Mouse (Mus musculus): Measurements from ENCODE around the gene Trmt13.
"Not testable (repeated sequence)": the region's sequence is repeated elsewhere in the genome, so short reads cannot be mapped to it uniquely, and the experiment has no call there.

The Trmt13 gene

DNA sequence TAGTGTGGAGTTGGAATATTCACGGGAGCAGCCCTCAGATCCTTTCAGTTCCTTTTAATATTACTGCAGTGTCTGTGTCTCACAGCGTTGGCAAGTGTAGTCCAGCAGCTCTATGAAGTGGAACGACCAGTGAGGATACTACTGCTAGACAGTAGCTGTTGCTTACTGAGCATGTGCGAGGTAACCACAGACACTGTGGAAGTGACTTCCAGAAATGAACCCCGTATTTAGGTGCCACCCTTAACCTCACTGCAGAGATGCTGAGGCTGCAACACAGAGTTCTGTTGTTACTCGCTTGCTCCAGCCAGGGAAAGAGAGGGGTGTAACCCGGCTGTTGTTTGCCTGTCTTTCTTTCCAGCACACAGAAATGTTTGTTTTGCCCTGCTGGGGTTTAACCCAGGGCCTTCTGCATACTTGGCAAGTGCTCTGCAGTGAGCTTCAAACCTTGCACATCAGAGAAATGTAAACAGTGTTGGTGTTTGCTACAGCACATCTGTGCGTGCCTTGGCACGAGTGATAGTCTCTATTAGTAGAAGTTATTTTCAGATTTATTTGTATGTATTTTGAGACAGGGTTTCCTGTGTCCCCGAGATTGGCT is at the start of gene Trmt13:
Trmt13 (minus strand) TSS at position 293 of the 598 bp plus-strand sequence.
- no peak for DNase-seq

DNA sequence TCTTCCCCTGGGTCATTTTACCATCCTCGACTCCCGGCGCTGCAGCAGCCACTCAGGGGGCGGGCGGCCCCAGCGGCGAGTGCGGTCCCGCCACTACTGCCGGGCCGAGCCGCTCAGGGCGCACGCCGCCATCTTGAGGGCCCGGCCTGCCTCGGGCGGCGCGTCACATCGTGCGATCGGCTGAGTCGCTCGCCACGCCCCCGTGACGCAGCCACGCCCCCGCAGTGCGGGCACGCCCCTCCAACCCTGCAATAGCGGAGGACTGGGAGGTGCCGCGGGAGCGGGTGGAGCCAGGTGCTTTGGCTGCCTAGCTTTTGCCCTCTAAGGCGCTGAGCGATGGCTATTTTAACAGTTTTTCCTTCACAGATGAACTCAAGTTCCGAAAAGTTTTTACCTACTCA is 48.1 kb upstream of the Trmt13 start, which contains the start of gene Mfsd14a:
Mfsd14a (minus strand) TSS at position 215 of the 401 bp plus-strand sequence.
- peak; percentile 100 for DNase-seq

DNA sequence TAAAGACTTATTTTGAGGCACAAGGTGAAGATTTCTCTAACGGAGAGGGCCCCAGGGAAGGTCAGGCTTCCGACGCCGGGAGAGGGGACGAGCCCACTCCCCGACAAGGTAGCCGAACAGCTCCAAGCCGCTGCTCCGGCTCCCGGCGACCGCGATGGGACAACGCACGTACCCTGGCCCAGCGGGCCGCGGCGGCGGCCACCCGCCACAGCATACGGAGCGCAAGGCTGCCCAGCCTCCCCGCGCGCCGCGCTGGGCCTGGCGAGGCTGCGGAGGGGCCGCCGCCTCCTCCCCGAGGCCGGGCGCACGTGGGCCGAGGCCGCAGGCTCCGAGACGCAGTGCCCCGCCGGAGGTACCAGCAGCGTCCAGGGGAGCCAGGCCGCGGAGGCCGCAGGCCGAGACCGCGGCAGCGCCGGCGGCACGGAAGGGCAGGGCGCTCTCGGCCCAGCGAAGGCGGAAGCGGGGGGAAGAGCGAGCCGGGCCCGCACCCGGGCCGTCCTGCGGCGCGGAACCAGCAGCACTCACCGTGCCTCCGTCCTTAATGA is 47.6 kb upstream of the Trmt13 start:
- no peak for DNase-seq

DNA sequence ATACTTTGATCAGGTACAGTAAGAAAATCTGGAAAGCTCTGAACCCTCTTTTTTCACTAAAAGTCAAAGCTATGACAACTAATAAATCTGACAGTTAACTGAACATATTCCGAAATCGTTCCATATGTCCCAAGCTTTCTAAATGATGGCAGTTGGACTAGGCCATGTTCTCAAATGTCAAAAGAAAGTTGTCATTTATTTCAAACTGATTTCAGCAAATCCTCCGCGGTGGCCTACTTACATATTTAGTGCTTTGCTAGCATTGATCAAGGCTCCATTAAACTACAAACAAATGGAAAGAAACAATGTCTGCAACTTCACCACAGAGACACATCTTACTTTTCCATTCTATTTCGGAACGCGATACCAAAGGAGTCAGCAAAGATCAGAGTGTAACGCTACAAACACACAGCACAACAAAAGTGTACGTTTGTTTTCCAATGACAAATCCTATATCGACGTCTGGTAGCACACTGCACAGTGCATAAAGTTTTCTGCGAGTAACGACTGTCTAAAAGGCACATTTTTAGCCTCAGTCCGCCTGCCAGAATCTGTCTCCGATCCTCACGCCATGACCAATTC is 47.0 kb upstream of the Trmt13 start:
- no peak for DNase-seq

DNA sequence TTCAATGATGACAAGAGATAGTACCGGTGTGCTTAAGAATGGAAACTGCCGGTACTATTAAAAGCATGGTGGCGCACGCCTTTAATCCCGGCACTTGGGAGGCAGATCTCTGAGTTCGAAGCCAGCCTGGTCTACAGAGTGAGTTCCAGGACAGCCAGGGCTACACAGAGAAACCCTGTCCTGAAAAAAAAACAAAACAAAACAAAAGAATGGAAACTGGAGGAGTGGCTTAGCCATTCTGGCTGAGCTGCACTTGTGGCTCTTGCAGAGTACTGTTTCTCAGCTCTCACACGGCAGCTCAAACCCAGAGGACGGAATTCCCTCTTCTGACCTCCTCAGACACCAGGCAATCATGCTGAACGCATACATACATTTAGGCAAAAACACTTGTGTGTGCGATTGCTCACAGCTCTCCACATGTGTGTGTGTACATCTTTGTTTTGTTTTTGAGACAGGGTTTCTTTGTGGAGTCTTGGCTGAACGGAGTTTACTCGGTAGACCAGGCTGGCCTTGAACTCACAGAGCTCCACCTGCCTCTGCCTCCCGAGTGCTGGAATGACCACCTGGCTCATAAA is 45.6 kb upstream of the Trmt13 start:
- no peak for DNase-seq

DNA sequence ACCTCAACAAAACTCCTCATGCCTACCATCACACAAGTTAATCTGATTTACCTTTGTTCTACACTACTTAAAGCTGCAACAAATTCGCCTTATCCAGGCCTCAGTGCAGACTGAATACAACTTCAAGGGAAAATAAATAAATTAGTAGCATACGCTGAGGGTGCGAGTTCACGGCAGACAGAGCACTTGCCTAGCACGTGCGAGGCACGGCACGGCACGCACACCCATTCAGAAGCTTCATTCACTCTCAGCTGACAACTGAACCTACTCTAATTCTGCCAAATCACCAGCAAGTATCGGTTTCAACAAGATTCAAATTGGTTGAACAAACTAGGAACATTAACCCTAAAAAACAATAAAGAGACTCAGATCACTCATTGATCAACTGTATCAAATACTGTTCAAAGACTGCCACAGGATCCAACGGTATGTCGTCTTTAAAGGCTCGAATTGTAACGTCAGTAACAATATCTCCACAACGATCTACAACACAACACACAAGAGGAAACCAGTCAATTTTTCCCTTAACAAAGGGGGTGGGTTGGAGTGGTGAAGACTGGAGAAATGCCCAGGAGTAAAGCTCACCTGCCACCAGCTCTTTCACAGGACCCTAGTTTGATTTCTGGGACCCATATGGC is 44.7 kb upstream of the Trmt13 start:
- DNase-seq, result no peak

DNA sequence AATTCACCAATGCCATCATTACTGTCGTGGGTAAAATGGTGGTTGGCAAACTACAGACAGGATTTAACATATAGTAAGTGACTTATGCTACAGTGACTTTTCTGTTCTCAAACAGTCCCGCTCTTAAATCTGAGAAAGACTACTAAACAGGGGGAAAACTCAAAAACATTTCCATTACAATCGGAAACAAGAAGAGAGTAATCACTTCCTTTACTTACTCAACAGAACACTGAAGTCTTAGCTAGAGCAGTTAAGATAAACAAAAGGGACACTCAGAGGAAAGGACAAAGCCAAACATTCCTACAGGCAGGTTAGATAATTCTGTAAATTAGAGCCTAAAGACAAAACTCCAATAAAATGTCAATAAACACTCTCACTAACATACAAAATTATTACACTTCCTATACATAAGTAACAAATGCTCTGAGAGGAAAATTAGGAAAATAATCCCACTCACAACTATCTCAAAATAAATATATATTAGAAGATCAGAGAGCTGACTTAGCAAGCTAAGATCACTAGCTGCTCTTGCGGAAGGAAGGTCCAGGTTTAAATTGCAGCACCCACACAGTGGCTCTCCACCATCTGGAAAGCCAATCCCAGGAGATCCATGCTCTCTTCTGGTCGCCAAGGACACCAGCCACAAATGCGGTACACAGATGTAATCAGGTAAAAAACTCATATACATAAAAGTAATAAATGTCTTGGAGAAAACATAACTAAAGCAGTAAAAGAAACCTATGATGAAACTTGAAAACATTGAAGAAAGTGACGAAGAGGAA is 42.0 kb upstream of the Trmt13 start:
- no peak for DNase-seq

DNA sequence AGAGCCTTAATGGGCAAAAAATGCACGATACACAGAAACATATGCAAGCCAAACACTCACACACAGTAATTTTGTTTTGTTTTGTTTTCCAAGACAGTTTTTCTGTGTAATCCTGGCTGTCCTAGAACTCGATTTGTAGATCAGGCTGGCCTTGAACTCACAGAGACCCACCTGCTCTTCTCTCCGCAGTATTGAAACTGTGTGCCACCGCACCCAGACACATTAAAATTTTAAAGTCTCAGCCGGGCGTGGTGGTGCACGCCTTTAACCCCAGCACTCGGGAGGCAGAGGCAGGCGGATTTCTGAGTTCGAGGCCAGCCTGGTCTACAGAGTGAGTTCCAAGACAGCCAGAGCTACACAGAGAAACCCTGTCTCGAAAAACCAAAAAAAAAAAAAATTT is 39.7 kb upstream of the Trmt13 start:
- not testable (repeated sequence) for DNase-seq

DNA sequence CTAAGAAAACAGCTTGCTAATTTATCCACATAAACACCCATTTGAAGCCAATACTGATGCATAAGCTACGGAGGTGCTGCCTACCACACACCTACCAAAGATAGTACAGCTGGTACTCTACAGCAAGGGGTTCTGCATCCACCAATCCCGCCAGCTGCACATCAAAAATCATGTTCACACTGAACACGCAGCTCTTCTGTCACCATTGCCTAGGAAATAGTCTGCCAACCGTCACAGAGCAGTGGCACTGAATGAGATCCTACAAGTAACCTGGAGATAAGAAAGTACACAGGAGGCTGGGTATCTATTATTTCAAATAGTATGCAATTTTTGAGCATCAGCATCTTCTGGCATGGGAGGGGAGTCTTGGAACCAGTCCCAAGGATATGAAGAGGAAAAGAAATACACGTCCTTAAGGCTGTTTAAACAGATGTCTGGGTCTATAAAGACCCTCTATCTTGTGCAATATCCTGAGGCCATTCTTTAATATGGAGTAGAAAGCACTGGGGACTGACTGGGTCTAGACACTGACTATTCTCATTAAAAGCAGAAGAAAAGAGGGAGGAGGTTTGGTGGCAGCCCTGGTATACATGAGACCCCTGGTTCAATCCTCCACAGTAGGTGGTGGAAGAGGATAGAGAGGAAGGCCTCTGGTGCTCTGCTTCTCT is 39.0 kb upstream of the Trmt13 start:
- no peak for DNase-seq

DNA sequence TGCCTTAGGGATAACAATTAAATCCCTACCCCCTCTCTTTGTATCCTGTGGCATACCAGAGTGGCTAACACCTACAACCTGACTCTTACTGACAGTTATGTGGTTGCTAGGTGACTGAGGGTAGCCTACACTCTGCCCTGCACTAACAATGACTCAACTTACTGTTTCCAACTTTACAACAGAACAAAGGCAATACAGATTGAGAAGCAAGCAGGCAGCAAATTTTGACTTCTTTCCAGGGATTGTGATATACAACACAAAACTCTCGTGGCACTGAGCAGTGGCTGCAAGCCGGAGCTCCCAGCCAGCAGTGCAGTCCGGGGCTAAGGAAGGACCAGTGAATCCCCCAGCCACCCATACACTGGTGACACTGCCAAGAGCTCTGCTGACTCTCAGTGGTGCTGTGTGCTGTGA is 37.7 kb upstream of the Trmt13 start:
- DNase-seq, result no peak

DNA sequence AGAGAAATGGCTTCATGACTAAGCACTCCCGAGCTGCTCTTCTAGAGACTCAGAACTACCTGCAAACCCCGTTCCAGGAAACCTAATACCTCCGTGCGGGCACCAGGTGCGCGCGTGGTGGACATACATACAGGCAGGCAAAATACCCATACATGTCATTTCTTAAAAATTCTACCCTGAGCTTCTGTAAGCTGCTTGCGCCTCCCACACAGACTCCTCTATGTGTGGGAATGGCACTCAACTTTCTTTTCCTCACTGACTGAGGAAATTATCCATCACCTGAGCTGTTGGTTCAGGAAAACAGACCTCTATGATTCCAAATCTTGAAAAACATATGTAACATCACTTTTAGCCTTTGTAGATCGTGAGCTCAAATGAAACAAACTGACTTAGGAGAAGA is 36.3 kb upstream of the Trmt13 start:
- no peak for DNase-seq

DNA sequence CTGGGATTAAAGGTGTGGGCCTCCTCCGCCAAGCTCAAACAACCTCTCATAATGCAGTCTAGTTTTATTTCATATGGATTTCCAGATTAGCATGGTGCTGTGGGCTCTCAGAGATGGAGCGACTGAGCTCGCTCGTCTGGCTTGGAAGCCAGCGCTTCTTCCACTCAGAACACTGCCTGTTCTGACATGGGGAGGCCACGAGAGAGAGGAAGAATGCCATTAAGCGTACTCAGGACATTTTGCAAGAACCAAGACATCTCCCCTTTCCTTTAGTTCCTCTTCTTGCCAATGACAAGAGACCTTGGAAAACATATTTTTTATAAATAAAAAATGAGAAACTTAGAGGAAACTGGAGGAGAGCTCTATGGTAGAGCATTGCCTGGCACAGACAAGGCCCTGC is 34.4 kb upstream of the Trmt13 start:
- DNase-seq, result no peak

DNA sequence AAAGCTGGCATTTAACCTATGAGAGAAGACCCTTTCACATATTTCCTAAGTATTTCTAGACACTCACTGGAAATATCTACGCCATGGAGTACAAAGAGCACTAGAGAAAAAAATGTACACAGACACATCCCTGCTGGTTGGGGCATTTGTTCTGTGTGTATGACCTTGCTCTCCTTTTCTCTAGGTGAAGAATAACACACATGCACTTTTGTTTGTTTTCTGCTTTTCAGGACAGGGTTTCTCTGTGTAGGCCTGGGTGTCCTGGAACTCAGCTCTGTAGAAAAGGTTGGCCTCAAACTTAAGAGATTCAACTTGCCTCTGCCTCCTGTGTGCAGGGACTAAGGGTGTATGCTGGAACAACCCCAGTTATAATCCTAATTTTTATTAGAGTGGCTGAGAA is 32.0 kb upstream of the Trmt13 start:
- DNase-seq, result no peak

DNA sequence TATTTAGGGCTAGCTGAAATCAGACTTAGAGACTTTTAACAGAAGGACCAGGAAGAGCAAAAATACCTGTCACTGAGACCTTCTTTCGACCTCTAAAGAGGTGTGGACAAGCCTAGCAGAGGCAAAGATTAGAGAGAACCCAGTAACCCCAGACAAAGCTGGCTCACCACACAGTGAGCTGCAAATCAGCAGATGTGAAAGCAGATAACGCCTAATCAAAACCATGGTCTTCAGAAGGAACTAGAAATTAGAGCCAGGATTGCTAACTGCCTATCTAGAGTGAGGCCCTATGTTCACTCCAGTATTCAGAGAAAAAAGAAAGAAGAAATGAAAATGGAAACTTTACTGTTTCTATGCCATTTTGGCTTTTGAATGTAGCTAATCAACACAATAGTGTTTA is 28.0 kb upstream of the Trmt13 start:
- DNase-seq, result no peak

DNA sequence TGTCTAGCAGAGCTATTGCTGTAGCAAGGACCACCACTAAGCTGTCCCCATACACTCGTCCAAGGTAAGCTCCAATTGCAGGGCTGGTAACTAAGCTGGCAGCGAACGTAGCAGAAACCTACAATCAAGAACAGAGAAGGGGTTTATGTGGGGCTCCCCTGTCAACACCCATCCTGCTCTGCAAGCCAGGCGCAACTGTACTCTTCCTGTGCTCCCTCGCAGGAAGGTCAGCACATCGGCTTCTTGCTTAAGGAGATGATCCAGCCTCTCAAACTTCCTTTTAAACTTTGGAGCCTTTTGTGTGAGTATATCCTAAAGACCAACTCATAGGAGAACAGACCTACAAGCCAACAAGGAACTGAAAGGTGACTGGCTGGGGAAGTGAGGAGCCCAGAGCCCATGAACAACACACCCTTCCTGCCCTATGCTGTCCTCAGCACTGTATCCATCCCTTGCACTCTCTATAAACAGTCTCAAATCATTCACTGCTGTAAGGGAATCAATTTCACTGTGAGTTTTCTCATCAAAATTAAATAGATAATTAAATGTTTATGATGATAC is 27.5 kb upstream of the Trmt13 start:
- no peak for DNase-seq

DNA sequence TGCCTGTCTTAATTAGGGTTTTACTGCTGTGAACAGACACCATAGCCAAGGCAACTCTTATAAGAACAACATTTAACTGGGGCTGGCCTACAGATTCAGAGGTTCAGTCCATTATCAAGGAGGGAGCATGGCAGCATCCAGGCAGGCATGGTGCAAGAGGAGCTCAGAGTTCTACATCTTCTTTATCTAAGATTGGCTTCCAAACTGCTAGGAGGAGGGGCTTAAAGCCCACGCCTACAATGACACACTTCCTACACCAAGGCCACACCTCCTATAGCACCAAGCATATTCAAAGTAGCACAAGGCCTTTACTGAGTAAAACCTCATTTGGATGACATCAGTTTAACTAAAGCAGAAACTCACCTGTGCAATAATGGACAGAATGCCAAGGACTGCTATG is 25.6 kb upstream of the Trmt13 start:
- DNase-seq, result no peak

DNA sequence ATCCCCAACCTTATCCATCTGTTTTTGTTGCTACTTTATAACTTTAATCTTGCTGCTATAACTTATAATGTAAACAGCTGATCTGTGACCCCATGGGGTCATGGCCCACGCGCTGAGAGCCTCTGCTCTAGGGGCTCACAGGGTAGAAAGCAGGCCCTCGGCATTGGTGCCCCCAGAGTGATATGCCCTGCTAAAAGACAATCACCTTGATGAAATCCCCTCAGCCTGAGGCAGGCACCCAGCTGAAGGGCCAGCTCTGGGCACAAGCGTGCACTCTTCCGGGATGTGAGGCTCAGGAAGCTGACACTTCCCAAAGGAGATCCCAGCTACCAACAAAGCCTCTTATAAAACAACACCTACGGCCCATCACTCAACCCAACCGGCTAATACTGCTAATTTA is 24.2 kb upstream of the Trmt13 start:
- DNase-seq, result no peak

DNA sequence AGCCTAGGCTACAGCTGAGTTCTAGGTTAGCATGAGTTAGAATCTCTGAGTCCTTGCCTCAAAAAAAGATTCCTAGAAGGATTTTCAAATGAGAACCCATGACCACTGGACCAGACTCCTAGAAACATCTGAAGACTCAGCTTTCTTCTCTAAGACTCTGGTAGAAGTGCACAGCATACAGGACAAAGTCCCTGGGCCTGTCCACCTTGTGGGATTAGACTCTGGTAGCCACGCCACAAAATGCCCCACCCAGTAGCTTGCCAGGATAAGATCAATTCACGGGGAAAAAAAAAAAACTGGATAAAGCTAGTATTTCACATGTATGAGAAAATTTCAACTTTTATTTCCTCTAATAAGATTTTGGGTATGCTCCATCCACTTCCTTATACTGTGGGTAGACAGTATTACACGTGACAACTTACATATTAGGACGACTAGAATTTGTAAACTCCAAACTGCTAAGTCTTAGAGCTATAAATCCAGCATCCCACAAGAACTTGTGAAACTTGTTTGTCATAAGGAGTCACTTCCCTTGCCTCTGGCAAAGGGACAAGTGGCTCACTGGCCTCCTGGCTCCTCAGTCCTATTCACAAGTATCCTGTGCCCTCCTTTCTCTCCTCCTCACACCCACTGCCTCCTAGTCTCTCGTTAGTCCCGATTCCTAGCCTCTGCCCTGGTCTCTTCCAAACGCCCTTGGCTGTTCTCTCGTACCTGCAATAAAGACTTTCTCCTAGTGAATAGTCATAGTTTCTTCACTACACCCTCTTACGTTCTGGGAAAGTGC is 23.5 kb upstream of the Trmt13 start:
- no peak for DNase-seq

DNA sequence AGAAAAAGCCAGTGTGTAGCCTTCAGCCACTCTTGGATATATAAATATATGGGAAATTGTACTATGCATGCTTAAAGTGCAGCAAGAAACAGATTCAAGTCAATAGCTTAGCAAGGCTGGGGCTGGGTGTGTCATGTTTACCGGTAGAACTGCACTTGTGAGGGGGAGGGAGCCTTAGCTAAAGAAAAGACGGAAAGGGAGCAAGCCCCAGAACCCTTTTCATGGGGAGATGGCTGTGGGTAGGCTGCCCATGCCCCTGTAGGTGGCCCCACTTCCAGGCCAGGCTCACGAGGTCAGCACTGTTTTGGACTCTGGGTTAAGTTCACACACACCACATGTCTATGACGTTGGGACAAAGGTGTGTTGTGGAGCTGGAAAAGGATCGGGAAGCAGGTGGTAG is 21.4 kb upstream of the Trmt13 start:
- DNase-seq, result no peak

DNA sequence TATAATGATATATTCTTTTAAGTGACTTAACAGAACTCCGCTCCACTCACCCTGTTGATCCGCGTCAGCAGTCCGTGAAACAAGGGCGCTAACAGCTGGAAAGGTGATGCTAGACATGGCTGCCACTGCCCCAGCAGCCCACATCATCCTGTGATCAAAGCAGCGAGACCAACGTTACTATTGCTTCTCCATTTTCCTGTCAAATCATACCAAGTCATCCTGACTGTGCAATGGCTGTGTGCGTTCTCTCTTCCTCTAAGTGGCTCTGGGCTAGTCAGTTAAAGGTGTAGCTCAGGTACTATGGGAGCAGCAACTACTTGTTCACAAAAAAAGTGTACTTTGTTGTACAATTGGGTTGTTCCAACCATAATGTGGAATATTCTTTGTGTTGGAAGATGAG is 20.5 kb upstream of the Trmt13 start:
- no peak for DNase-seq

DNA sequence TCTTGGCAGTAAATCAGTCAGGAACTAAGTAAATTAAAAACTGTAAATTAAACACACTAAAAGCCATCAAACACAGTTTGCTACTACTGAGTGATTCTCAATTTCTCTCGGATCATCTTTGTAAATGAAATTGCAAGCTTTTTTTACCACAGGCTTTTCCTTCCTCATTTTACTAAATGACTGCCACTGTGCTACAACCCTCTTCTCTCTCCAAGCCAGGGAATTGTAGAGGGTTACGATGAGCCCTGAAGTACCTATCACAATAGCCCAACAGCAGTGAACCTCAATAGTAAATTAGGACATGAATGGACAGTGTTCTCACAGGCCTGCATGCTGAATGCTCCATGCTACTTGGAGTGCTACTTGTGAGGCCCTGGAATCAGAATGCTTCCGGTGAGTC is 19.7 kb upstream of the Trmt13 start:
- no peak for DNase-seq
